Mouse (Mus musculus) cerebellum, adult 9-10 months (tissue): ENCODE results near the gene Meis2.

Experiments used
- DNase-seq: peaks from one replicate; pipeline ENCODE4 v3.0.0; 2022

The Meis2 gene

GRCm38 (mm10) chr2:115854007-115854827 is 211.4 kb downstream of the Meis2 start:
- no peak for DNase-seq

- no peak for DNase-seq
Observed at GRCm38 (mm10) chr2:115853221-115853620, 212.4 kb downstream of the Meis2 start.

DNA sequence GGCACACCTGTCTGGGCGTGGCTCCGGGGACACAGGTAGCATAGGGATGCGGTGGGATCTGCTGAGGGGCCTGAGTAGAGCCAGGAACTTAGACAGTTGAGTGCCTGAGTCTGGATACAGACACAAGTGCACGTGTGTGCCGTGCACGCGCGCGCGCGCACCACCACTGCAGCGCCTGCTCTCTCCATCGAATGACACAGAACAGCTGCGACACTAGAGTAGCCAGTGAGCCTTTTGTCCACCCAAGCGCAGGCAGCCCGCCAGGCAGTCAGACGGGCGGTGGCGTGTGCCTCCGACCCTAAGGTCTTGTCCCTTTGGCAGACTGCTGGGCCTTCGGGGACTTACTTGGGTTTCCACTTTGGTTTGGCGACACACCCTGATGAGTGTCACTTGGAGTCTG is 213.0 kb downstream of the Meis2 start:
- DNase-seq = no peak

DNA sequence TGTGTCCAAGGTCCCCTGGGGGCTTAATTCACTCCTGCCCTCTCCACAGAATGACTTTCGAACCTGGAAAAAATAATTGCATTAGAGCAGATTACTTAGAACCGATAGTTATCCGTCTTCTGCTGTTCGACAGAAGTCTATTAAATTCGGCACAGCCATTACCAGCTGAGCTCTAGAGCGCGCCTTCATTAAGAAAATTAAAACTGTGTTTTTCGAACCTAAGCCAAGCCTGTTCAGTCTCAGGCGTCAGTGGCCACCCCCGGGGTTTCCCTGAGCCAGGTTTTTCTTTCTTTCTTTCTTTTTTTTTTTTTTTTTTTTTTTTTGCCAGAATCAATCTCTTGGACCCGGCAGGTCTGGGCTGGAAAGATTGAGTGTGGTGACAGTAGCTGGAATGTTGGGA is 213.5 kb downstream of the Meis2 start:
- no peak for DNase-seq

DNA sequence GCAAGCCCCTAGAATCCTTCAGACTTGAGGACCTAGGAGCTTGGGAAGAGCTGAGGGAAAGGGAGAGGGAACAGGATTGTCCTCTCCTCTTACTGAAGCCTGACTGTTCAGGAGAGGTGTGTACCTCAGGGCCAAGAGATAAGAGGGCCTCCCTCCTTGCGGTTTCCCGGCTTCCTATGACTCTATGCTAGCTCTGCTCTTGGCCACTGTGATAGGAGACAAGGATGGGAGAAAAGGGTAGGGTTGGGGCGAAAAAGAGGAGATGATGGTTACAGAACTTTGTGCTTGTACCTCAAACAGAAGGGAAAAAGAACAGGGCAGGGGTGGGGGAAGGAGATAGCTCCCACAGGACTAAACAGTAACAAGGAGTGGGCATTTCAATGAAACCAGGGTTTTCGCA is 214.7 kb downstream of the Meis2 start:
- DNase-seq = no peak

GRCm38 (mm10) chr2:115842821-115843220 is 222.8 kb downstream of the Meis2 start:
- no peak for DNase-seq

- no peak for DNase-seq
Observed at GRCm38 (mm10) chr2:115836034-115836433, 229.6 kb downstream of the Meis2 start.

DNA sequence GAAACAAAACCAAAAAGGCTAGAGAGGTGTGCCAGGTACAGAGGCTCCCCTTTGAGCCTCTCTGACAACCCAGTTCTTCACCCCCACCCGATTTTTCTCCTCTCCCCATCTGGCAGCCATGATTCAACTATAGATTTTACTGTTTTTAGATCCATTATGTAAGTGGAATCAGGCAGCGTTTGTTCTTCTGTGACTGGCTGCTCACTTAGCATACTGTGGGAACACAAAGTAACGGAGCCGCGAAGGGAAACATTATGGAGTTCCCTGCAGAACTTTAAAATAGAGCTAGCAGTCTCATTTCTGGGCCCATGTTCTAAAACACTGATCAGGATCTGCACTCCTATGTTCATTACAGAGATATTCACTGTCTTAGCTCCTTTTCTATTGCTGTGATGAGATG is 243.3 kb downstream of the Meis2 start:
- no peak for DNase-seq

- DNase-seq = no peak
Observed at GRCm38 (mm10) chr2:115817959-115818358, 247.7 kb downstream of the Meis2 start.

- DNase-seq = no peak
Observed at GRCm38 (mm10) chr2:115813721-115814120, 251.9 kb downstream of the Meis2 start.

DNA sequence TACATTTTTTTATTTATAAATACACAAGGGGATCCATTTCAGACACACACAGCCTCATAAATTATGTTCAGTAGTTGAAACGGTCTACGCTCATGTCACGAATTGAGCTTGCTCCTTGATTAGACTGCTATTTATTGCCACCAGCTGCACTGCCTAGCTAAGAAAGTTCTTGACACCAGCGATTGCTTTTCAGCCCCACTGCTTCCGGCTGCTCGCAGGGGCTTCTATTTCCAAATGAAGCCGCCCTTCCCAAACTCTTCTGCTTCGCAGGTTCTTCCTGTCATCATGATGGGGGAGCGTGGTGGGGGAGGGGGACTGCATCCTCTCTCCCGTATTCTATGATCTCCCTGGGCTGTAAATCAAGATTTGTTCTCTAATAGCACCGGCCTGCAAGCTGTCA is 252.3 kb downstream of the Meis2 start:
- no peak for DNase-seq
